Mouse (Mus musculus) sigmoid colon, adult 10 weeks (tissue): ENCODE data around the gene Gm20683. TPM values are rescaled to one million over a fixed set of nuclear protein-coding genes. Genes with fewer than 3 reads are reported as not detected.

Experiments used
- polyA plus RNA-seq: library from polyadenylated mRNA; stranded (reverse); fragments of 350-450 nt; fragmentation: Illumina TruSeq; extraction: RNeasy Lipid Tissue Mini Kit (QIAGEN cat#74804); gene quantifications from one replicate; pipeline ENCODE4 v1.2.3, GENCODE M21; 2014; ENCODE audit warnings: low read depth, low replicate concordance

Gm20683 gene
- polyA plus RNA-seq, 1 experiment from 2014 or later, result not detected

Other genes with a start within 250 kb of the Gm20683 start
- not detected for gene Gng13, start 124.6 kb downstream of the Gm20683 start, polyA plus RNA-seq
- gene Chtf18, start 114.3 kb downstream of the Gm20683 start, polyA plus RNA-seq, result not detected
- not detected for gene Rpusd1, start 114.1 kb downstream of the Gm20683 start, polyA plus RNA-seq
- not detected for gene Mslnl, start 105.7 kb downstream of the Gm20683 start, polyA plus RNA-seq
- gene Msln, start 87.4 kb downstream of the Gm20683 start, polyA plus RNA-seq, result 0.41 TPM
- gene Narfl, start 68.0 kb downstream of the Gm20683 start, polyA plus RNA-seq, result 1.5 TPM
- not detected for gene Haghl, start 56.1 kb downstream of the Gm20683 start, polyA plus RNA-seq
- not detected for gene Ccdc78, start 55.2 kb downstream of the Gm20683 start, polyA plus RNA-seq
- 0.38 TPM for gene Fam173a, start 48.9 kb downstream of the Gm20683 start, polyA plus RNA-seq
- gene AC134908.4, start 46.1 kb downstream of the Gm20683 start, polyA plus RNA-seq, result not detected
- not detected for gene Metrn, start 44.6 kb downstream of the Gm20683 start, polyA plus RNA-seq
- 1.4 TPM for gene Fbxl16, start 32.7 kb downstream of the Gm20683 start, polyA plus RNA-seq
- 0.76 TPM for gene Wdr24, start 18.1 kb downstream of the Gm20683 start, polyA plus RNA-seq
- gene Jmjd8, start 12.9 kb downstream of the Gm20683 start, polyA plus RNA-seq, result 3.4 TPM
- 7.7 TPM for gene Stub1, start 8.4 kb downstream of the Gm20683 start, polyA plus RNA-seq
- gene Rhbdl1, start 4.5 kb downstream of the Gm20683 start, polyA plus RNA-seq, result not detected
- 18.0 TPM for gene Rhot2, start 3.1 kb upstream of the Gm20683 start, polyA plus RNA-seq
- gene Wdr90, start 19.7 kb upstream of the Gm20683 start, polyA plus RNA-seq, result 1.8 TPM
- gene Mcrip2, start 27.0 kb upstream of the Gm20683 start, polyA plus RNA-seq, result not detected
- 15.8 TPM for gene Mettl26, start 33.3 kb upstream of the Gm20683 start, polyA plus RNA-seq
- gene Wfikkn1, start 39.1 kb upstream of the Gm20683 start, polyA plus RNA-seq, result not detected
- gene Rab40c, start 78.0 kb upstream of the Gm20683 start, polyA plus RNA-seq, result 1.5 TPM
- 26.7 TPM for gene Pigq, start 103.2 kb upstream of the Gm20683 start, polyA plus RNA-seq
- not detected for gene Nhlrc4, start 103.2 kb upstream of the Gm20683 start, polyA plus RNA-seq
- not detected for gene A930017K11Rik, start 110.8 kb upstream of the Gm20683 start, polyA plus RNA-seq
- gene Capn15, start 144.0 kb upstream of the Gm20683 start, polyA plus RNA-seq, result 0.85 TPM
- gene Rab11fip3, start 227.8 kb upstream of the Gm20683 start, polyA plus RNA-seq, result 2.1 TPM
- 34.7 TPM for gene Decr2, start 248.6 kb upstream of the Gm20683 start, polyA plus RNA-seq